Mouse (Mus musculus) left cerebral cortex, postnatal 25 days (tissue): ENCODE measurements around the gene Apaf1. TPM values are rescaled to one million over a fixed set of nuclear protein-coding genes. Genes with fewer than 3 reads are reported as not detected.

Experiments used
- DNase-seq, 2 experiments: peaks; one replicate each; pipeline ENCODE4 v3.0.0; 2022; ENCODE audit warnings: low spot score in 2 of 2, mixed read lengths in 1 of 2
- intact Hi-C: fragments of 180-260 bp; cut with DNase I; formaldehyde crosslinking; loops from one replicate; pipeline ENCODE4 v1.15.1; 2025
- total RNA-seq, 2 experiments: library from RNA; stranded (reverse); gene quantifications; 2 replicates each; pipeline ENCODE4 v1.2.3; 2021

The Apaf1 gene
- total RNA-seq, 2 experiments from 2014 or later, result 11.3 to 15.4 TPM

GRCm38 (mm10) chr10:90993869-90994268 lies 88.7 kb downstream of the Apaf1 start:
- intact Hi-C loops, result no loop called here

GRCm38 (mm10) chr10:90992237-90992636 lies 90.3 kb downstream of the Apaf1 start:
- intact Hi-C loops, result no loop called here
- DNase-seq, result no peak

More at GRCm38 (mm10) chr10:90993869-90994268, 88.7 kb downstream of the Apaf1 start:
- no peak for DNase-seq

GRCm38 (mm10) chr10:90990340-90990739 lies 92.2 kb downstream of the Apaf1 start:
- intact Hi-C loops, result no loop called here

GRCm38 (mm10) chr10:90983046-90983445 lies 99.5 kb downstream of the Apaf1 start:
- intact Hi-C loops, result no loop called here
- DNase-seq, result peak in 1 of 2 experiments; percentile 55

More at GRCm38 (mm10) chr10:90990340-90990739, 92.2 kb downstream of the Apaf1 start:
- no peak for DNase-seq

GRCm38 (mm10) chr10:90981811-90982210 lies 100.8 kb downstream of the Apaf1 start:
- no peak for DNase-seq
- intact Hi-C loops, result no loop called here

- intact Hi-C loops, result no loop called here
- no peak for DNase-seq
Measured at GRCm38 (mm10) chr10:90974491-90974890, 108.1 kb downstream of the Apaf1 start.

GRCm38 (mm10) chr10:90974084-90974483 lies 108.5 kb downstream of the Apaf1 start:
- intact Hi-C loops, result no loop called here
- DNase-seq, result no peak

GRCm38 (mm10) chr10:90970560-90970959 lies 112.0 kb downstream of the Apaf1 start:
- intact Hi-C loops, result no loop called here

GRCm38 (mm10) chr10:90969355-90970174 lies 113.0 kb downstream of the Apaf1 start:
- DNase-seq, result no peak
- intact Hi-C loops, result loop anchor here (5.0 to 10.0 kb wide), 3 partner anchors 63 to 245 kb away; no protein-coding TSS in a partner anchor

More at GRCm38 (mm10) chr10:90970560-90970959, 112.0 kb downstream of the Apaf1 start:
- no peak for DNase-seq

GRCm38 (mm10) chr10:90968247-90968646 lies 114.3 kb downstream of the Apaf1 start:
- peak in 1 of 2 experiments; percentile 65 for DNase-seq

GRCm38 (mm10) chr10:90966821-90967220 lies 115.7 kb downstream of the Apaf1 start:
- peak; percentile 68 to 95 for DNase-seq
- intact Hi-C loops, result loop anchor here (5.0 to 10.0 kb wide), 3 partner anchors 65 to 242 kb away; no protein-coding TSS in a partner anchor

More at GRCm38 (mm10) chr10:90968247-90968646, 114.3 kb downstream of the Apaf1 start:
- intact Hi-C loops, result loop anchor here (5.0 to 10.0 kb wide), 3 partner anchors 64 to 243 kb away; no protein-coding TSS in a partner anchor

GRCm38 (mm10) chr10:90965671-90966315 lies 116.8 kb downstream of the Apaf1 start:
- intact Hi-C loops, result loop anchor here (5.0 to 10.0 kb wide), 3 partner anchors 67 to 241 kb away; no protein-coding TSS in a partner anchor
- peak in 1 of 2 experiments; percentile 70 for DNase-seq

GRCm38 (mm10) chr10:90964511-90964910 lies 118.1 kb downstream of the Apaf1 start:
- no peak for DNase-seq
- intact Hi-C loops, result loop anchor here (10.0 kb wide), 1 partner anchor 240 kb away; no protein-coding TSS in a partner anchor

GRCm38 (mm10) chr10:90960374-90960773 lies 122.2 kb downstream of the Apaf1 start:
- no peak for DNase-seq
- intact Hi-C loops, result loop anchor here (10.0 kb wide), 1 partner anchor 236 kb away; no protein-coding TSS in a partner anchor

GRCm38 (mm10) chr10:90953821-90954220 lies 128.7 kb downstream of the Apaf1 start:
- intact Hi-C loops, result no loop called here
- no peak for DNase-seq

- no peak for DNase-seq
- intact Hi-C loops, result no loop called here
Measured at GRCm38 (mm10) chr10:90953103-90953709, 129.4 kb downstream of the Apaf1 start.

- DNase-seq, result peak in 1 of 2 experiments; percentile 68
Measured at GRCm38 (mm10) chr10:90947608-90948373, 134.8 kb downstream of the Apaf1 start.

GRCm38 (mm10) chr10:90947043-90947442 lies 135.5 kb downstream of the Apaf1 start:
- intact Hi-C loops, result no loop called here
- no peak for DNase-seq

More at GRCm38 (mm10) chr10:90947608-90948373, 134.8 kb downstream of the Apaf1 start:
- intact Hi-C loops, result no loop called here
